In the genomic region with DNA sequence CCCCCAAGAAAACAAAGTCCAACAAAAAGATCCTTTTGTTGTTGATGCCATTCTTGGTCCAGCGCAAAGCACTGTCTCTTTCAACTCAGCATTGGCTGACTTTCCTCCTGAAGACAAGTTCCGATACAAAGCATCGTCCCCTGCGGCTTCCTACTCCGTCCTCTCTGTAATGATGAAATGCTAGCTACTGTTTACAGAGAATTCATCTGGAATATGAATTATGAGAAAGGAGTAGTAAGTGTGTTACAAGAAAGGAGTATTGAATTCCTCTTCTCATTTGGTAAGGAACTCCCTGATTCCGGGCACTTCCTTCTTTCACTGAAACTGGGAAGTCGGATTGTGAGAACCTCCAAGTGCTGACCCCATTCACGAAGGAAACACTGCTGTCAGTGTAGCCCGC, we compare ENCODE assay signal across 16 mouse cellular contexts.
DNase-seq lines count a peak whose midpoint lies in the region; ATAC-seq and TF ChIP-seq lines count a peak whose summit lies in the region.
"Had no signal": no experiment of that assay in that cellular context is flagged by ENCODE, and none has a peak within 500 bp of the region (broad histone marks: within the 10 kb centered on the region; RNA-seq: fewer than 3 reads in every experiment).

No protein-coding gene starts in this region.

- no peaks in the 10 kb centered on the region; the same call in 1 of the 2 replicates for H3K27me3 ChIP-seq in forebrain, embryonic 16.5 days (replicated peaks; ENCODE audit: control insufficient read depth, insufficient read depth, low read length)
- peaks cover 6% of the 10 kb centered on the region; the same call in 1 of the 2 replicates for H3K27me3 ChIP-seq in forebrain, embryonic 12.5 days
- 0 out of 2 replicates have a peak, but pooled peaks cover 2% of the 10 kb centered on the region for H3K27me3 ChIP-seq in hindbrain, embryonic 15.5 days
- peaks cover 3% of the 10 kb centered on the region; the same call in 1 of the 2 replicates for H3K27me3 ChIP-seq in hindbrain, embryonic 10.5 days (ENCODE audit: insufficient read depth, poor library complexity, severe bottlenecking)
- no peaks in the 10 kb centered on the region for H3K27me3 ChIP-seq in midbrain, embryonic 11.5 days (ENCODE audit: control insufficient read depth, insufficient read depth, low read length)
- no peaks in the 10 kb centered on the region for H3K27me3 ChIP-seq in stomach, embryonic 16.5 days (ENCODE audit: control insufficient read depth, insufficient read depth, low read length)
- no peaks in the 10 kb centered on the region; the same call in 1 of the 2 replicates for H3K27me3 ChIP-seq in cerebellum, adult 2 months (ENCODE audit: control insufficient read depth, insufficient read depth, low read length)
- H3K27me3 ChIP-seq: liver, embryonic 12.5 days had no signal

- TF ChIP-seq CTCF in cerebellum, adult 2 months (IDR thresholded peaks at IDR 0.05; ENCODE audit: borderline replicate concordance, insufficient read depth, low read depth, low read length) = no peak

- ATAC-seq in forebrain, embryonic 16.5 days = no peak
- no peak for ATAC-seq in forebrain, embryonic 12.5 days (ENCODE audit: low FRiP score)
- ATAC-seq in hindbrain, embryonic 15.5 days (ENCODE audit: low FRiP score, low read depth) = no peak
- ATAC-seq in midbrain, embryonic 11.5 days (ENCODE audit: low FRiP score) = no peak
- ATAC-seq in stomach, embryonic 16.5 days (ENCODE audit: insufficient read depth, low FRiP score) = no peak
- ATAC-seq: liver, embryonic 12.5 days had no signal

- H3K4me3 ChIP-seq in forebrain, embryonic 16.5 days (replicated peaks; ENCODE audit: low read length) = no peak overlapping the region
- H3K4me3 ChIP-seq in forebrain, embryonic 12.5 days (replicated peaks) = no peak overlapping the region
- no peak overlapping the region for H3K4me3 ChIP-seq in hindbrain, embryonic 15.5 days
- H3K4me3 ChIP-seq in hindbrain, embryonic 10.5 days = no peak overlapping the region
- no peak overlapping the region; the same call in 1 of the 2 replicates for H3K4me3 ChIP-seq in midbrain, embryonic 11.5 days (ENCODE audit: low read depth, low read length)
- no peak overlapping the region for H3K4me3 ChIP-seq in stomach, embryonic 16.5 days (replicated peaks; ENCODE audit: low read length)
- H3K4me3 ChIP-seq in cerebellum, adult 2 months (replicated peaks; ENCODE audit: insufficient read depth, low read depth, low read length) = no peak overlapping the region
- H3K4me3 ChIP-seq: embryonic facial prominence, embryonic 13.5 days; left cerebral cortex, adult 2 months; liver, embryonic 12.5 days had no signal

- H3K36me3 ChIP-seq in forebrain, embryonic 16.5 days (ENCODE audit: control insufficient read depth, insufficient read depth) = no peaks in the 10 kb centered on the region
- no peaks in the 10 kb centered on the region for H3K36me3 ChIP-seq in forebrain, embryonic 12.5 days (replicated peaks)
- no peaks in the 10 kb centered on the region for H3K36me3 ChIP-seq in hindbrain, embryonic 15.5 days
- no peaks in the 10 kb centered on the region for H3K36me3 ChIP-seq in hindbrain, embryonic 10.5 days
- no peaks in the 10 kb centered on the region for H3K36me3 ChIP-seq in midbrain, embryonic 11.5 days (ENCODE audit: control insufficient read depth, insufficient read depth, low read length)
- H3K36me3 ChIP-seq in stomach, embryonic 16.5 days (ENCODE audit: control insufficient read depth, insufficient read depth, low read length) = no peaks in the 10 kb centered on the region
- H3K36me3 ChIP-seq: embryonic facial prominence, embryonic 13.5 days; liver, embryonic 12.5 days had no signal

- peak overlapping the region; percentile 3; the same call in 1 of the 2 replicates for H3K9ac ChIP-seq in forebrain, embryonic 16.5 days (replicated peaks; ENCODE audit: low read depth, low read length)
- H3K9ac ChIP-seq in forebrain, embryonic 12.5 days = no peak overlapping the region
- H3K9ac ChIP-seq in hindbrain, embryonic 15.5 days = no peak overlapping the region
- peak overlapping the region; percentile 34; the same call in 1 of the 2 replicates for H3K9ac ChIP-seq in midbrain, embryonic 11.5 days (ENCODE audit: low read length)
- no peak overlapping the region for H3K9ac ChIP-seq in stomach, embryonic 16.5 days (ENCODE audit: low read length)
- H3K9ac ChIP-seq: embryonic facial prominence, embryonic 13.5 days; liver, embryonic 12.5 days had no signal

- H3K4me2 ChIP-seq in forebrain, embryonic 16.5 days (ENCODE audit: low read length) = peak overlapping the region; percentile 22; the same call in 1 of the 2 replicates
- no peak overlapping the region for H3K4me2 ChIP-seq in forebrain, embryonic 12.5 days
- H3K4me2 ChIP-seq in hindbrain, embryonic 15.5 days = peak overlapping the region; percentile 33; the same call in 1 of the 2 replicates
- peak overlapping the region; percentile 28 for H3K4me2 ChIP-seq in midbrain, embryonic 11.5 days
- peak overlapping the region; percentile 8; the same call in 1 of the 2 replicates for H3K4me2 ChIP-seq in stomach, embryonic 16.5 days (ENCODE audit: low read depth, low read length)
- H3K4me2 ChIP-seq: embryonic facial prominence, embryonic 13.5 days; liver, embryonic 12.5 days had no signal

- WGBS in forebrain, embryonic 16.5 days = 24% methylated on average over 9 of the region's 9 CpGs
- 35% methylated on average over 9 of the region's 9 CpGs for WGBS in forebrain, embryonic 12.5 days
- WGBS in hindbrain, embryonic 15.5 days = 48% methylated on average over 9 of the region's 9 CpGs
- WGBS in hindbrain, embryonic 10.5 days = 50% methylated on average over 9 of the region's 9 CpGs
- 22% methylated on average over 9 of the region's 9 CpGs for WGBS in midbrain, embryonic 11.5 days
- 47% methylated on average over 9 of the region's 9 CpGs for WGBS in stomach, embryonic 16.5 days
- 41% methylated on average over 9 of the region's 9 CpGs for WGBS in cerebellum, adult 2 months

- peaks cover 24% of the 10 kb centered on the region for H3K4me1 ChIP-seq in forebrain, embryonic 16.5 days (replicated peaks; ENCODE audit: control insufficient read depth, insufficient read depth, low read length)
- peaks cover 54% of the 10 kb centered on the region for H3K4me1 ChIP-seq in forebrain, embryonic 12.5 days
- peaks cover 37% of the 10 kb centered on the region for H3K4me1 ChIP-seq in hindbrain, embryonic 15.5 days (replicated peaks)
- peaks cover 32% of the 10 kb centered on the region for H3K4me1 ChIP-seq in hindbrain, embryonic 10.5 days (replicated peaks)
- peaks cover 45% of the 10 kb centered on the region for H3K4me1 ChIP-seq in midbrain, embryonic 11.5 days (ENCODE audit: control insufficient read depth, insufficient read depth, low read length)
- H3K4me1 ChIP-seq in stomach, embryonic 16.5 days (ENCODE audit: control insufficient read depth, insufficient read depth, low read length) = peaks cover 7% of the 10 kb centered on the region
- H3K4me1 ChIP-seq in cerebellum, adult 2 months (ENCODE audit: control insufficient read depth, insufficient read depth, low read length) = no peaks in the 10 kb centered on the region
- H3K4me1 ChIP-seq: liver, embryonic 12.5 days had no signal

- no peak for TF ChIP-seq POLR2A in cerebellum, adult 2 months (IDR thresholded peaks at IDR 0.05; ENCODE audit: borderline replicate concordance, insufficient read depth, low read length)

- H3K9me3 ChIP-seq in forebrain, embryonic 16.5 days (ENCODE audit: control insufficient read depth, low read length) = no peaks in the 10 kb centered on the region
- H3K9me3 ChIP-seq in forebrain, embryonic 12.5 days = no peaks in the 10 kb centered on the region
- H3K9me3 ChIP-seq in hindbrain, embryonic 15.5 days = no peaks in the 10 kb centered on the region
- H3K9me3 ChIP-seq in hindbrain, embryonic 10.5 days = no peaks in the 10 kb centered on the region
- no peaks in the 10 kb centered on the region for H3K9me3 ChIP-seq in midbrain, embryonic 11.5 days (ENCODE audit: control insufficient read depth, low read length)
- no peaks in the 10 kb centered on the region for H3K9me3 ChIP-seq in stomach, embryonic 16.5 days (replicated peaks; ENCODE audit: control insufficient read depth, low read length)
- H3K9me3 ChIP-seq: embryonic facial prominence, embryonic 13.5 days; liver, embryonic 12.5 days had no signal

- peak overlapping the region; percentile 26; the same call in 1 of the 2 replicates for H3K27ac ChIP-seq in forebrain, embryonic 16.5 days (ENCODE audit: low read length)
- H3K27ac ChIP-seq in forebrain, embryonic 12.5 days = no peak overlapping the region
- peak overlapping the region; percentile 42; the same call in 1 of the 2 replicates for H3K27ac ChIP-seq in hindbrain, embryonic 15.5 days (replicated peaks)
- no peak overlapping the region for H3K27ac ChIP-seq in hindbrain, embryonic 10.5 days
- H3K27ac ChIP-seq in midbrain, embryonic 11.5 days (ENCODE audit: low read depth, low read length) = peak overlapping the region; percentile 53; the same call in 1 of the 2 replicates
- H3K27ac ChIP-seq in stomach, embryonic 16.5 days (ENCODE audit: low read length) = no peak overlapping the region
- no peak overlapping the region for H3K27ac ChIP-seq in cerebellum, adult 2 months (ENCODE audit: insufficient read depth, low read length)
- H3K27ac ChIP-seq: embryonic facial prominence, embryonic 13.5 days; kidney, postnatal 0 days; left cerebral cortex, adult 2 months; liver, embryonic 12.5 days had no signal

- no peak for DNase-seq in hindbrain, embryonic 10.5 days (ENCODE audit: low spot score)
- peak; percentile 92 for DNase-seq in midbrain, embryonic 11.5 days (ENCODE audit: low spot score, missing footprints)
- no peak for DNase-seq in layer of hippocampus, postnatal 10 days (ENCODE audit: low spot score in 2 of 2)
- DNase-seq in cerebellum, adult 2 months = no peak
- DNase-seq: adrenal gland, adult 8-10 months; cerebellum, adult 18-20 months; heart, postnatal 14 days; kidney, adult 11 months had no signal

Comparison
In these comparisons a context has a peak if more than half of its experiments do, and no peak if none do; other contexts are left out.
1. H3K27ac ChIP-seq: peak in forebrain, embryonic 16.5 days (single experiment), hindbrain, embryonic 15.5 days (single experiment) and midbrain, embryonic 11.5 days (single experiment); none in forebrain, embryonic 12.5 days (single experiment), hindbrain, embryonic 10.5 days (single experiment), stomach, embryonic 16.5 days (single experiment) and cerebellum, adult 2 months (single experiment).
2. H3K9ac ChIP-seq: peak in forebrain, embryonic 16.5 days (single experiment) and midbrain, embryonic 11.5 days (single experiment); none in forebrain, embryonic 12.5 days (single experiment), hindbrain, embryonic 15.5 days (single experiment) and stomach, embryonic 16.5 days (single experiment).